Mouse (Mus musculus): ENCODE measurements at regions not wholly inside any gene's neighbourhood (a gene's known extent, or its start where the extent isn't known, plus 50 kb on each side); places are given as distances from the start of the nearest gene placed in this dataset.

DNA sequence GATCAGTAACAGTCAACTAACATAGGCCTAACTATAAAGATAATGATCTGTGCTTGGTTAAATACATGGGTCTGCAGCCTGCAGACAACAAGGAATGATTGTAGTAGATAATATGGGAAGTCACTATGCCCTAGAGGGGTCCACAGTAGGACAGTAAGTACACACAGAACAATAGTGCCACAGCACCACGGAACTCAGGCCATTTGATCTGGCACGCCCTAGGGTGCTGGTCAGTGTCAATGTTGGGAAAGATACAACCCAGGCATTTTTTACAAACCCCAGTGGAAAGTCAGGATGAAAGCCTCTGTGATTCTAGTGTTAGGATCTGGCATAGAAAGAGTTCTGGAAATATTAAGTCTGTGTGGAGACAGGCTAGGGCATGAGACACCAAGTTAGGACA is 144.4 kb downstream of the Adamts15 start:
- H3K4me1 ChIP-seq, result no peaks in the 10 kb centered on the region
- H3K27me3 ChIP-seq (replicated peaks), result no peaks in the 10 kb centered on the region
- H3K9me3 ChIP-seq, result peaks cover 31% of the 10 kb centered on the region
- TF ChIP-seq GATA1 (IDR thresholded peaks at IDR 0.05; ENCODE audit: borderline replicate concordance, low read length) (no peak), FLI1 (IDR thresholded peaks at IDR 0.05; ENCODE audit: low read length) (no peak)
- no peak overlapping the region for H3K4me3 ChIP-seq (replicated peaks)
- H3K36me3 ChIP-seq (replicated peaks; ENCODE audit: low read length), result no peaks in the 10 kb centered on the region

DNA sequence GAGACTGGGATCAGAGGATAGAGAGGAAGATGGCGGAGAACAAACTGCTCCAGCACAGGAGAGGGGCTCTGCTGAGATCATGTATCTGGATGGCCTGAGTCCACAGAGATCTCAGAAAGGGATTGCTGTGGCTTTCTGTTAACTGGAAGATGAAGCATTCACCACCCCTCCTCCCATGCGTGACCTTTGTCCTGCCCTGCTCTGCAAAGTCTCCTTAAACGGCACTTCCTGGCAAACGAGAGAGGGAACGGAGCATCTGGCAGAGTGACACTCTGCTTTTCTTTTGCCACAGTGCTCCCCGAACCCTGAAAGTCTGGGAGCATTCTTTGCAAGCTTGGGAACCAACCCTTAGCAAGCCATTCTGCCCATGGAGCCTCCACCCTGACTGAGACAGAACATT is 147.1 kb downstream of the Adamts15 start:
- Histone ChIP-seq H3K9me3 (peaks cover 43% of the 10 kb centered on the region), H3K4me1 (no peaks in the 10 kb centered on the region), H3K36me3 (replicated peaks; ENCODE audit: low read length) (no peaks in the 10 kb centered on the region), H3K4me3 (replicated peaks) (no peak overlapping the region), H3K27me3 (replicated peaks) (no peaks in the 10 kb centered on the region)
- TF ChIP-seq FLI1 (IDR thresholded peaks at IDR 0.05; ENCODE audit: low read length) (no peak), GATA1 (IDR thresholded peaks at IDR 0.05; ENCODE audit: borderline replicate concordance, low read length) (no peak)

DNA sequence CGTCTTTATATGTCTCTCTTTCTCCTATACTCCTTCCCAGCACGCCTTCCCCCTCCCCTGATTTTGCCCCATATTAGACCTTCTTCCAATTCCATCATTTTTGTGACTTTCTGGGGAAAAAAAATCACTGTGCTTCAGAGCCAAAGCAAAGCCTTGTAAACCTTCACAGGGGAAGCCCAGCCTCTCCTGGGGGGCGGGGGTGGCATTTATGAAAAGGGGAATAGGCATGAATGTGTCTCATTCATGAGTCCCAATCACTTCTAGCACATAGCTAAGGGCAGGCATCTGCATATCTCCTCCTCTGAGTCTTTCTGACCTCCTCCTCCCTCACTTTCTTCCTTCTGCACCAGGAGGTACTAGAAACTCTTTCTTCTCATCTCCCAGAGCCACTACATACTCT is 149.8 kb downstream of the Adamts15 start:
- no peaks in the 10 kb centered on the region for H3K36me3 ChIP-seq (replicated peaks; ENCODE audit: low read length)
- H3K27me3 ChIP-seq (replicated peaks), result no peaks in the 10 kb centered on the region
- no peaks in the 10 kb centered on the region for H3K4me1 ChIP-seq
- TF ChIP-seq GATA1 (IDR thresholded peaks at IDR 0.05; ENCODE audit: borderline replicate concordance, low read length), result no peak
- TF ChIP-seq FLI1 (IDR thresholded peaks at IDR 0.05; ENCODE audit: low read length), result no peak
- no peak overlapping the region for H3K4me3 ChIP-seq (replicated peaks)
- peaks cover 66% of the 10 kb centered on the region for H3K9me3 ChIP-seq

DNA sequence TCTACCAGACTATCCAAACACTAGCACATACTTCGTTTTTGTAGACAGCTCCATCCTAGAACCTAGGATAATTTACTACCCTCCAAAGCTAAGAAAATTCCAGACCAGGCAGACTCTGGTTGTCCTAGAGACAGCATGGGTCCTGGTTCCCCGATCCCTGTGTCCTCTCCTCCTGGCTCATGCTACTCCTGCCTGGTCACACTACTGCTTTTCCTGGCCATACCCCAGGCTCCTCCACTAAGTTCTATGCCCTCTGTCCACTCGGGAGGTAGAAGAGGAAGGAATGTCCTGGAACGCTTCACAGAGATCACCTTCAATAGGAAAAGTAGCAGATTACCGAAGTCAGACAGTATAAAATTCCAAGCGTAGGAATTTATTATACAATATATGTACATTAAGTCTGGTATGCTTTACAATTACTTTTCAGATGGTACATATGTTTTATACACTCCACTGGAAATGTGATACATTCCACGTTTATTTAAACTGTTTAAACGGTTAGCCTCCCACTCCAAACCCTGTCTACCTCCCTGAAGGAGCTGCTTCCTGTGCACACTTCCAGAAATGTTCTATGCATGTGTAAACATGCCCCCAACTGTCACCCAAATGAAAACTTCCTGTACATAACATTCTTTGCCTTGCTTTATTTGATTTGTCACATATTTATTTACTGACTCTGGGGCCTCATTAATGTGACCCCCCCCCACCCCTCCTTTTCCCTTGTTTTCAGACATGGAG is 151.6 kb downstream of the Adamts15 start:
- TF ChIP-seq GATA1 (IDR thresholded peaks at IDR 0.05; ENCODE audit: borderline replicate concordance, low read length), result no peak
- TF ChIP-seq FLI1 (IDR thresholded peaks at IDR 0.05; ENCODE audit: low read length), result no peak
- no peaks in the 10 kb centered on the region for H3K36me3 ChIP-seq (replicated peaks; ENCODE audit: low read length)
- no peaks in the 10 kb centered on the region for H3K4me1 ChIP-seq
- H3K9me3 ChIP-seq, result peaks cover 71% of the 10 kb centered on the region
- H3K4me3 ChIP-seq (replicated peaks), result no peak overlapping the region
- no peaks in the 10 kb centered on the region for H3K27me3 ChIP-seq (replicated peaks)

DNA sequence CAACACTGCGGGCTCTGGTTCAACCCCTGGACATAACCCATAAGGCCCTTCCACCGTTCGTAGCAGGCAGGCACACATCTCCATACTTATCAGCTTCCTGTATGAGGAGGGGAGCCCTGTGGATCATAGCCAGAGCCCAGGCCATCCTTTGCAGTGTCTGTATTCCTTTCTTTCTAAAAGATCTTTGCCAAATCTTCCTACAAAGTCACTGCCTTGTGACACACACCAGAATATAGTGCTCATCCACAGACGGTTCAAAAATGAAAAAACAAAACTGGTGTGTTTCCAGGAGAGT is 152.9 kb downstream of the Adamts15 start:
- no peak overlapping the region for H3K4me3 ChIP-seq (replicated peaks)
- no peaks in the 10 kb centered on the region for H3K27me3 ChIP-seq (replicated peaks)
- peaks cover 68% of the 10 kb centered on the region for H3K9me3 ChIP-seq
- no peaks in the 10 kb centered on the region for H3K36me3 ChIP-seq (replicated peaks; ENCODE audit: low read length)
- TF ChIP-seq GATA1 (IDR thresholded peaks at IDR 0.05; ENCODE audit: borderline replicate concordance, low read length), result no peak
- no peak for TF ChIP-seq FLI1 (IDR thresholded peaks at IDR 0.05; ENCODE audit: low read length)
- H3K4me1 ChIP-seq, result no peaks in the 10 kb centered on the region

DNA sequence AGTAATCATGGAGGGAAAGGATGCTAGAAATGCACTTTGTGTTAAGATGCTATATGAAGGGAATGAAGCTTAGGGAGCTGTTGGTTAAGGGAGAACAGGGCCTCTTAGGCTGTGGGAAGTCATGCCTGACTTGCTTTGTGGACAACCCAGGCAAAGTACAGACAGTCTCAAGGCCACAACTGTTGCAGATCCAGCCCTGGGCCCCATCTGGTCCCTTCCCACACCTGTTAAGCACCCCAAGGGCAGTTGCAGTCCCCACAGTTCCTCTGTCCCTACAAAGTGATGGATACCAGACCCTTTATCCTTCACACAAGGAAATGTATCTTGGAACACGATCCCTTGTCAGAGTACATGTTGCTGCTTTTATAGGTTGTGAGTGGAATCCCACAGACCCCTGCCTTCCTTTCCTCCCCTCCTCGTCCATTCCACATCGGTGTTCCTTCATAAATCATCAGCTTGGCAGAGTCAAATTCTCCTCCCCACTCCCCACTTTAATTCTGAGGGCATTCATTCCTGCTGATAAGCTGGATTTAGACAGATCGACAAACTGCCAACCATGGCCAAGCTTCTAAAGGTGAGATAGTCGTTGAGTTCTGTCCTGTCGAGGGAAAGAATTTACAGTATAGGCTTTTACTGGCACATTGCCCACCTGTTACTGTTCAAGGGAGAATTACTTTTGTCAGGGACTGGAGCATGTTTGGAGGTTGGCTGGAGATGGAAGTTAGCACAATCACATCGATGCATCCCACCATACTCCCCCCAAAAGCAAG is 153.4 kb downstream of the Adamts15 start:
- H3K4me3 ChIP-seq (replicated peaks), result no peak overlapping the region
- H3K36me3 ChIP-seq (replicated peaks; ENCODE audit: low read length), result no peaks in the 10 kb centered on the region
- no peaks in the 10 kb centered on the region for H3K27me3 ChIP-seq (replicated peaks)
- no peaks in the 10 kb centered on the region for H3K4me1 ChIP-seq
- peaks cover 64% of the 10 kb centered on the region for H3K9me3 ChIP-seq
- no peak for TF ChIP-seq FLI1 (IDR thresholded peaks at IDR 0.05; ENCODE audit: low read length)
- TF ChIP-seq GATA1 (IDR thresholded peaks at IDR 0.05; ENCODE audit: borderline replicate concordance, low read length), result no peak

DNA sequence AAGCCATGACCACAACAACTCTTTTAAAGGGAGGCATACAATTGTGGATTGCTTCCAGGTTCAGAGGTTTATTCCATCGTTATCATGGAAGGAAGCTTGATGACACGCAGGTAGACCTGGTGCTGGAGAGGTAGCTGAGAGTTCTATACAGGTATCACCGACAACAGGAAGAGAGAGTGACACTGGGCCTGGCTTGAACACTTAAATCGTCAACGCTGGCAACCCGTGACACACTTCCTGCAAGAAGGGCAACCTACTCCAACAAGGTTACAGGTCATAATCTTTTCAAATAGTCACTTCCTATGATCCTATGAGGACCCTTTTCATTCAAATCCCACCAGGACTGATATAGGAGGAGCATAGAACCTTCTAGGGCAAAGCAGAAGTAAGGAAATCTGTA is 155.6 kb downstream of the Adamts15 start:
- H3K27me3 ChIP-seq (replicated peaks), result no peaks in the 10 kb centered on the region
- peaks cover 63% of the 10 kb centered on the region for H3K9me3 ChIP-seq
- H3K4me3 ChIP-seq (replicated peaks), result no peak overlapping the region
- no peaks in the 10 kb centered on the region for H3K36me3 ChIP-seq (replicated peaks; ENCODE audit: low read length)
- no peaks in the 10 kb centered on the region for H3K4me1 ChIP-seq
- TF ChIP-seq FLI1 (IDR thresholded peaks at IDR 0.05; ENCODE audit: low read length) (no peak), GATA1 (IDR thresholded peaks at IDR 0.05; ENCODE audit: borderline replicate concordance, low read length) (no peak)

DNA sequence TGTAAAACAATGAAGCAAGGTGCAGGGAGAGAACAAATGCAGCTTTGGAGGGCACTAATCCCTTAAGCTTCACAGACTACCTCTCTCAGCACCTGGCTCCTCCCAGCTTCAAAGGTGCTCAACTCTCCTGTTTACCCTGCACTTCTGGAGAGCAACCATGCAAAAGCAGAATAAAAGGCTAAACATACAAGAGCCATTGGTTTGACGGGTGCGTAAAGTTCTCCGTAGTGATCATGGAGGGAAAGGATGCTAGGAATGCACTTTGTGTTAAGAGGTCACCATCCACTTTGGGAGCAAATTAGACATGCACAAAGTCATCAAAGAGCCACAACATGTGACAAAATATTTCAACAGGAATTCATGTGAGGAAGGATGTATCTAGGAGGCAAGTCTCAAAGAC is 156.1 kb downstream of the Adamts15 start:
- H3K27me3 ChIP-seq (replicated peaks), result no peaks in the 10 kb centered on the region
- peaks cover 60% of the 10 kb centered on the region for H3K9me3 ChIP-seq
- no peaks in the 10 kb centered on the region for H3K4me1 ChIP-seq
- no peak overlapping the region for H3K4me3 ChIP-seq (replicated peaks)
- no peaks in the 10 kb centered on the region for H3K36me3 ChIP-seq (replicated peaks; ENCODE audit: low read length)
- TF ChIP-seq FLI1 (IDR thresholded peaks at IDR 0.05; ENCODE audit: low read length), result no peak
- no peak for TF ChIP-seq GATA1 (IDR thresholded peaks at IDR 0.05; ENCODE audit: borderline replicate concordance, low read length)

DNA sequence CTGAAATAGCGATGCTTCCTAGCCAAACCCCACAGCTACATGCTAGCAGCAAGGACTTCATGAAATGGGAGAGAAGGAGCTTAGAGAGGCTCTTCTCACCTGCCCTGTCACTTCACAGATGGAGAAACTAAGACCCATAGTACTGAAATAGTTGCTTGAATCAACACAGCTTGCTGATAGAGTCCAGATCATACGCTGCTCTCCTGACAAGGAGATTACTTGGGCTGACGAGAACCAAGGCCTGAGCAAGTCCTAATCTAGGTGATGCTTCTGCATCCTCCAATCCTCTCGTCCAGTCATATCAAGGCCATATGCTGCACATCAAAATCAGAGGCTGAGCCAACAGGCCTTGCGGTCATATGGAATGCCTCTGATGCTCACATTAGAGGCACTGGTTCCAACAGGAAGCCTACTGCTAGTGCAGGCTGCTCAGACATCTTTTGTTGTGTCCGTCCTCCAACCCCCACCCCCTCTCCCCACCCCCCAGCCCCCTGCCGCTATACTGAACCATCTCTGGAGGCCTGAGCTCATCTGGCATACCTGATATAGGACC is 157.2 kb downstream of the Adamts15 start:
- no peak for TF ChIP-seq GATA1 (IDR thresholded peaks at IDR 0.05; ENCODE audit: borderline replicate concordance, low read length)
- no peak for TF ChIP-seq FLI1 (IDR thresholded peaks at IDR 0.05; ENCODE audit: low read length)
- no peaks in the 10 kb centered on the region for H3K27me3 ChIP-seq (replicated peaks)
- H3K4me1 ChIP-seq, result no peaks in the 10 kb centered on the region
- H3K4me3 ChIP-seq (replicated peaks), result no peak overlapping the region
- no peaks in the 10 kb centered on the region for H3K36me3 ChIP-seq (replicated peaks; ENCODE audit: low read length)
- peaks cover 55% of the 10 kb centered on the region for H3K9me3 ChIP-seq

DNA sequence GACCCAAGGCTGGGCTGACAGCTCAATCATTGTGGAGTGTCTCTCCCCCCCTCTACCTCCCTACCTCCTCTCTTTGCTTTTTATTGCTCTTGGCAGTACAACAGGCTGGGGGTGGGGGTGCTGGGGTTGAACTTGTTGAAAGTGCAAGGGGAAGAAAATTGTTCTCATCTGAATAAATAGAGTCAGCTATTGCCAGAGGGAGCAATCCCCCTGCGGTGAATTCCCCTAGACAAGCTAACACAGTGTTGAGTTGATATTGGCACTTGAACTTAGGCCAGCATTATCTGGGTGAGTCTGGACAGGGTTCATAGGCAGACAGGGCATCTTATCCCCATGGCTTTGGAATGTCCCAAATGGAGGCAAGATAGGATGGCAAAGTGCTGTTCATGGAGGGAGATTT is 159.3 kb downstream of the Adamts15 start:
- Histone ChIP-seq H3K27me3 (replicated peaks) (no peaks in the 10 kb centered on the region), H3K4me1 (no peaks in the 10 kb centered on the region), H3K36me3 (replicated peaks; ENCODE audit: low read length) (no peaks in the 10 kb centered on the region), H3K4me3 (replicated peaks) (no peak overlapping the region), H3K9me3 (peaks cover 36% of the 10 kb centered on the region)
- TF ChIP-seq FLI1 (IDR thresholded peaks at IDR 0.05; ENCODE audit: low read length) (no peak), GATA1 (IDR thresholded peaks at IDR 0.05; ENCODE audit: borderline replicate concordance, low read length) (no peak)

Data from megakaryocyte, embryonic 14.5 days (primary cell).